Mouse (Mus musculus) C2C12 (cell line): ENCODE data around the gene Dennd5a.

Experiments used
- CEBPB ChIP-seq: IDR thresholded peaks from one replicate; pipeline ENCODE4 v1.6.1; 2011; ENCODE audit warnings: low read depth, mild to moderate bottlenecking, control low read depth, moderate library complexity
- CTCF ChIP-seq: IDR thresholded peaks from one replicate; pipeline ENCODE4 v1.5.1; 2011; ENCODE audit not compliant: control insufficient read depth, insufficient read depth, insufficient read length
- FOSL1 ChIP-seq: IDR thresholded peaks from one replicate; pipeline ENCODE4 v1.8.0; 2011; ENCODE audit warnings: mild to moderate bottlenecking, low read length; ENCODE audit not compliant: poor library complexity, insufficient read depth, severe bottlenecking
- MAX ChIP-seq: IDR thresholded peaks from one replicate; pipeline ENCODE4 v1.6.1; 2011; ENCODE audit warnings: mild to moderate bottlenecking, control low read depth
- MYOD1 ChIP-seq: IDR thresholded peaks from one replicate; pipeline ENCODE4 v1.6.1; 2011; ENCODE audit warnings: low read depth; ENCODE audit not compliant: control insufficient read depth, insufficient read length
- MYOG ChIP-seq: IDR thresholded peaks from one replicate; pipeline ENCODE4 v1.6.1; 2011; ENCODE audit not compliant: control insufficient read depth, insufficient read length; ENCODE audit errors: extremely low read depth
- USF1 ChIP-seq: IDR thresholded peaks from one replicate; pipeline ENCODE4 v1.6.1; 2011; ENCODE audit warnings: low read depth, mild to moderate bottlenecking, control low read depth, moderate library complexity

DNA sequence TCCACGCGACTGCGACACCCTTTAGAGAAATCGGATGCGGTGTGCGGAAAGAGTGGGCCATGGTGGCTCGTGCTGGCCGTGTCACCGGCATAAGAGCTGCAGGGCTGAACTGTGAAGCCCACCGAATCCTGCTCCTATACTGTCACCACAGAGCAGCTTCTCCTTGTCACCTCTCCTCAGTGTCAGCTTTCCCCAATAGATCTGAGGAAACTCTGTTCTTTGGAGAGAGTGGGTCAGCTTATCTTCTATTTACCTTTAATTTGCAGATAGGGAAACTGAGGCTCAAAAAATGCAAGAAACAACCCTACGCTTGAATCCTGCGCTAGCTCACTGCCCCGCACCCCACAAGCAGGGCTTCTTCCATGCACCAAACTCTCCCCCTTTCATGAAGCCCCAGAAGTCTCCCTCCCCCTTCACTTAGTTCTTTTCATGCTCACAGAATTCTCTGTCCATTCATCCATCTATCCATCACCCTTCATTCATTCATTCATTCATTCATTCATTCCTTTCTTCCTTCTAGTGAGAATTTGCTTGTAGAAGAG, 414 bp upstream of the Dennd5a start:
- TF ChIP-seq CTCF = no peak
- no peak for TF ChIP-seq MYOD1
- TF ChIP-seq MAX = no peak
- no peak for TF ChIP-seq USF1
- no peak for TF ChIP-seq FOSL1
- TF ChIP-seq CEBPB = no peak
- TF ChIP-seq MYOG = no peak
